Mouse (Mus musculus) heart, adult 2 months (tissue): ENCODE results near the gene Ociad1.

Experiments
- CTCF ChIP-seq: fragments of 200-600 bp; IDR thresholded peaks from 2 replicates; pipeline ENCODE4 v1.8.1; 2022; ENCODE audit warnings: antibody characterized with exemption, mild to moderate bottlenecking, moderate library complexity
- POLR2A ChIP-seq: fragments of 200-500 bp; IDR thresholded peaks from 2 replicates; pipeline ENCODE4 v1.6.1; 2011; ENCODE audit warnings: mild to moderate bottlenecking, low read depth, low read length, control low read depth; ENCODE audit not compliant: insufficient read depth

DNA sequence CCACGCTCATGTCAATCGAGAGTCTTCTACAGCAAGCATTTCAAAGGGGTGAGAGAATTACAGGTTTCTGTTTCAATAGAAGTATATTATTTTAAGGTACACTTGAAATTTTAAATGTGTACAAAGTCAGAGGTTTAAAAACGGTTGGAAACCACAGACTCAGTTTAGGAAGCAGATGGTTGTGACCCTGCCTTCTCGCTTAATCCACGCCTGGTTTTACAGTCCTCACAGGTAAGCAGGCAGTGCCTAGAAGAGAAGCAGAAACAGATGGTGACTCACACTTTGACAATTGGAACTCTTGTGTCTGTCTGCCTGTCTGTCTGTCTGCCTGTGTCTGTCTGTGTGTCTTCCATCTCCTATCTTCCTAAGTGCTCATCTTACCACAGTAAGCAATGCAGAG, 31.0 kb downstream of the Ociad1 start:
- no peak for TF ChIP-seq POLR2A
- no peak for TF ChIP-seq CTCF
